Mouse (Mus musculus) bone marrow, adult 2 months (tissue): ENCODE results near the gene Lypd8.

Experiments used
- CTCF ChIP-seq: fragments of 200-500 bp; IDR thresholded peaks from 2 replicates; pipeline ENCODE4 v1.5.1; 2011; ENCODE audit warnings: low read length, control low read depth; ENCODE audit not compliant: control insufficient read depth, insufficient read depth
- POLR2A ChIP-seq: fragments of 200-500 bp; IDR thresholded peaks from 2 replicates; pipeline ENCODE4 v1.6.1; 2011; ENCODE audit warnings: low read depth, mild to moderate bottlenecking, control low read depth, low read length, borderline replicate concordance; ENCODE audit not compliant: control insufficient read depth

- TF ChIP-seq CTCF (no peak), POLR2A (no peak)
Measured at GRCm38 (mm10) chr11:58329906-58330275, 49.0 kb upstream of the Lypd8 start.
